Mouse (Mus musculus): Measurements from ENCODE around the gene Kcnj10. TPM values are rescaled to one million over a fixed set of nuclear protein-coding genes. Genes with fewer than 3 reads are reported as not detected.

Gene Kcnj10
- total RNA-seq, 1 experiment from 2014 or later, result 0.27 TPM

DNA sequence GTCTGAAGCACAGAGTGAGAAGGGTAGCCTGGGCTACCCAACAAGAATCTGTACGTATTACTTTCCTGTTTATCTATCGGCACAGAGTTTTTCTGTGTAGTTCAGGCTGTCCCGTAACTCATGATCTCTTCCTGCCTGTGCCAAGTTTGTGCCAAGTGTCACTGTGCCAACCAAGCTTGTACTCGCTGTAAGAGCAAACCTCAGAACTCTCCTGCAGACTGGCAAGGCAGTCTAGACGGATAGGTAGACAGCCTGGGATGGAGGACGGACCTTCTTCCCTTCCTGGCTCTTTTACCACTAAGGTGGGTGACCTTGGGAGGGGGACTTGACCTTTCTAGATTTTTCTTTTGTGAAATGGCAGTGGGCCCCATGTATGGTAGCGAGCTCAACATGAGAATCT is 74.1 kb downstream of the Kcnj10 start:
- no peak for ATAC-seq (replicated peaks; ENCODE audit: low read depth, poor library complexity, severe bottlenecking)

DNA sequence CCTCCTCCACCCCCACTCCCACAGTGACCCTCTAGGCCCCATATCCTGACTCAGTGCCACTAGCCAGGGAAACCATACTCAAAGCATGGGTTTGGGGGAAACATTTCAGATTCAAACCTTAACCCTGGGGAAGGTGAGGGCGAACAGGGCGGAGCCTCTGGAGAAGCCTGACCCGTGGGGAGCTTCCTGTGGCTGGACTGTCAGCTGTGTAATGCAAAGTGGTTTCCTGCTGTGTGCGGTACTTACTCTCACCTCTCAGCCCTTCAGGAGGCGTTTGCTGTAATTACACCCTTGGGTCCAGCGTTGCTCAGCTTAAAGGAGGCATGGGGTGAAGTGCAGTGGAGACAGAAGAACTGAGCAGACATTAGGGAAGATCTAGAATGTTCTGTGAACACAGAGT is 77.2 kb downstream of the Kcnj10 start:
- ATAC-seq (replicated peaks; ENCODE audit: low read depth, poor library complexity, severe bottlenecking), result peak; percentile 79

DNA sequence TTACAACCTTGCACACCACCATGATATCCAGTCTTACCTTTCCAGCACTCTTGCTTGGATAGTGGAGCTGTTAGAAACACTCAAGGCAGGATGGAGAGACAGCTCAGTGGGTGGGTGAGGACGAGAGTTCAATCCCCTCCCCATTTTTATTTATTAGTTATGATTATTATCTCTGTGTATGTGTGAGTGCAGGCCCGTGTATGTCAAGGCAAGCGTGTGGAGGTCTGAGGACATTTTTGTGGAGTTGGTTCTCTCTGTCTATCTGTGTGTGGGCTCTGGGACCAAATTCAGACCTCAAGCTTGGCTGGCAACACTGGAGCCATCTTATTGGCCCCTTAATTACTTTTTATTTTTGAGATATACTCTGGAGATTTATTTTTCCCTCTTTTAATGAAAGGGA is 77.6 kb downstream of the Kcnj10 start:
- ATAC-seq (replicated peaks; ENCODE audit: low read depth, poor library complexity, severe bottlenecking), result no peak

DNA sequence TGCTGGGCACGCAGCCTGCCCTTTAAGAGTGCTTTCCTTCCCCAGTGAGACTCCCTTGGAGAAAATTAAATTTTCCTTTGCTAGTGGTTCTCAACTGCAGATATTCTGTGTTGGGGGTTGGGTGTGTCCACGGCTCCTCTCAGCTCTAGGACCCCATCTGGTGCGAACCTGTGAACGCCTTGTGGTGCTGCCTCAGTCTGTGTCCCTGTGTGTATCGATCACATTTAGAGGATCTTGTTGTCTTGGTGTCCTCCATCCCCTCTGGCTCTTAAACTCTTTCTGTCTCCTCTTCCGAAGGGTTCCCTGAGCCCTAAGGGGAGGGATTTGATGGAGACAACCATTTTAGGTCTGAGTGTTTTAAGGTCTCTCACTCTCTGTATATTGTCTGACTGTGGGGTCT is 79.2 kb downstream of the Kcnj10 start:
- no peak for ATAC-seq (replicated peaks; ENCODE audit: low read depth, poor library complexity, severe bottlenecking)

DNA sequence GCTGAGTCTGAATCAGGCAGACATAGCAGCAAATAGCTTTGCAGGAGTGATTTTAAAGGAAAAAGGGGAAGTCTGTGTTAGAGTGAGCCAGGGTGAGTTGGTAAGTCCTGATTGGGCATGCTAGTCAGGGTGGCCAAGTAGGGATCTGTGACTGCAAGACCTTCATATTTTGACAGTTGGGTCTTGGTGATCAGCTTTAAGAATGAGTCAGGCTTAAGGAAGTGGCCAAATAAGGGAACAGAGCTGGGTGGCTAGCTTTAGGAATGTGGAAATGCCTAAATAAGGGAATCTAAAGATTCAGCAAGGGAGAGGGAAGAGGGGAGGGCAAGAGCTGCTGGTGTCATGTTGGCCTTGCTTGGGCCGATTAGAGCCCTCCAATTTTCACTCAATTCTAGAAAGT is 82.4 kb downstream of the Kcnj10 start:
- ATAC-seq (replicated peaks; ENCODE audit: low read depth, poor library complexity, severe bottlenecking), result peak; percentile 97

Other genes starting within 250 kb of the Kcnj10 start
- gene Pex19, start 214.5 kb upstream of the Kcnj10 start, total RNA-seq (2017), result 37.1 and 42.2 TPM in 2 replicates
- gene Dcaf8, start 193.1 kb upstream of the Kcnj10 start, total RNA-seq (2017), result 157 and 167 TPM in 2 replicates
- 5.8 and 10.1 TPM in 2 replicates for gene Pea15a, start 134.4 kb upstream of the Kcnj10 start, total RNA-seq (2017)
- gene Casq1, start 121.3 kb upstream of the Kcnj10 start, total RNA-seq (2017), result 0.23 TPM in 1 of 2 replicates, not detected in the other
- not detected in 2 replicates for gene Atp1a4, start 82.8 kb upstream of the Kcnj10 start, total RNA-seq (2017)
- 18.2 and 20.0 TPM in 2 replicates for gene Igsf8, start 79.6 kb upstream of the Kcnj10 start, total RNA-seq (2017)
- gene Atp1a2, start 43.1 kb upstream of the Kcnj10 start, total RNA-seq (2017), result not detected in 2 replicates
- not detected in 2 replicates for gene Kcnj9, start 11.9 kb upstream of the Kcnj10 start, total RNA-seq (2017)
- gene Pigm, start 35.3 kb downstream of the Kcnj10 start, total RNA-seq (2017), result 17.5 and 20.4 TPM in 2 replicates
- not detected in 2 replicates for gene Slamf9, start 134.1 kb downstream of the Kcnj10 start, total RNA-seq (2017)
- gene Igsf9, start 140.6 kb downstream of the Kcnj10 start, total RNA-seq (2017), result 0.14 and 2.2 TPM in 2 replicates
- gene Tagln2, start 158.8 kb downstream of the Kcnj10 start, total RNA-seq (2017), result 212 and 241 TPM in 2 replicates
- 0.32 and 2.0 TPM in 2 replicates for gene Cfap45, start 179.6 kb downstream of the Kcnj10 start, total RNA-seq (2017)
- gene Vsig8, start 214.7 kb downstream of the Kcnj10 start, total RNA-seq (2017), result not detected in 2 replicates
- gene Slamf8, start 249.4 kb downstream of the Kcnj10 start, total RNA-seq (2017), result 0.44 TPM in 1 of 2 replicates, not detected in the other

Data from common myeloid progenitor, adult 5-6 weeks (primary cell).